Comparison of ENCODE assay signal across 7 mouse cellular contexts in genomic region chr12:86890796-86891301, GRCm38 (mm10). TPM values are rescaled to one million over a fixed set of nuclear protein-coding genes. Genes with fewer than 3 reads are reported as not detected.
A peak's percentile ranks its signal among the peaks of the same experiment; 100 is the strongest.
DNase-seq lines count a peak whose midpoint lies in the region; ATAC-seq lines count a peak whose summit lies in the region.

No protein-coding gene starts in this region.

- H3K27me3 ChIP-seq in embryonic facial prominence, embryonic 13.5 days: no peaks in the 10 kb centered on the region
- no peaks in the 10 kb centered on the region for H3K27me3 ChIP-seq in intestine, embryonic 15.5 days (replicated peaks)
- H3K27me3 ChIP-seq in midbrain, embryonic 13.5 days: no peaks in the 10 kb centered on the region

- ATAC-seq in embryonic facial prominence, embryonic 13.5 days (ENCODE audit: insufficient number of reproducible peaks, insufficient read depth, low FRiP score, low TSS enrichment, low read depth): no peak
- ATAC-seq in intestine, embryonic 15.5 days: no peak
- ATAC-seq in midbrain, embryonic 13.5 days: no peak

- 0 out of 2 replicates have a peak overlapping the region, but pooled peaks have one; percentile 32 for H3K9ac ChIP-seq in embryonic facial prominence, embryonic 13.5 days
- H3K9ac ChIP-seq in intestine, embryonic 15.5 days: no peak overlapping the region
- peak overlapping the region; percentile 69 for H3K9ac ChIP-seq in midbrain, embryonic 13.5 days (replicated peaks)

- H3K4me3 ChIP-seq in embryonic facial prominence, embryonic 13.5 days: no peak overlapping the region
- H3K4me3 ChIP-seq in intestine, embryonic 15.5 days (replicated peaks): no peak overlapping the region
- no peak overlapping the region for H3K4me3 ChIP-seq in midbrain, embryonic 13.5 days (replicated peaks)

- peak overlapping the region; percentile 99 for H3K27ac ChIP-seq in embryonic facial prominence, embryonic 13.5 days
- H3K27ac ChIP-seq in intestine, embryonic 15.5 days: peak overlapping the region; percentile 98
- H3K27ac ChIP-seq in midbrain, embryonic 13.5 days: peak overlapping the region; percentile 99

- peak overlapping the region; percentile 67; the same call in 1 of the 2 replicates for H3K4me2 ChIP-seq in embryonic facial prominence, embryonic 13.5 days
- H3K4me2 ChIP-seq in intestine, embryonic 15.5 days (replicated peaks): peak overlapping the region; percentile 29
- peak overlapping the region; percentile 67 for H3K4me2 ChIP-seq in midbrain, embryonic 13.5 days (replicated peaks)

- peak; percentile 61 to 74 for DNase-seq in lung, adult 18-20 months
- no peak for DNase-seq in lung, postnatal 25 days (ENCODE audit: low spot score)
- no peak for DNase-seq in gastrocnemius, adult 8-10 months (ENCODE audit: low spot score in 2 of 2)
- no peak for DNase-seq in adrenal gland, postnatal 4 days (ENCODE audit: low spot score in 2 of 2)

- no peaks in the 10 kb centered on the region for H3K9me3 ChIP-seq in embryonic facial prominence, embryonic 13.5 days
- H3K9me3 ChIP-seq in intestine, embryonic 15.5 days: no peaks in the 10 kb centered on the region
- H3K9me3 ChIP-seq in midbrain, embryonic 13.5 days: no peaks in the 10 kb centered on the region

- H3K4me1 ChIP-seq in embryonic facial prominence, embryonic 13.5 days: peaks cover 91% of the 10 kb centered on the region
- H3K4me1 ChIP-seq in intestine, embryonic 15.5 days (replicated peaks): peaks cover 79% of the 10 kb centered on the region
- H3K4me1 ChIP-seq in midbrain, embryonic 13.5 days (replicated peaks): peaks cover 94% of the 10 kb centered on the region

- H3K36me3 ChIP-seq in embryonic facial prominence, embryonic 13.5 days: no peaks in the 10 kb centered on the region
- no peaks in the 10 kb centered on the region for H3K36me3 ChIP-seq in intestine, embryonic 15.5 days
- H3K36me3 ChIP-seq in midbrain, embryonic 13.5 days: no peaks in the 10 kb centered on the region

- WGBS in embryonic facial prominence, embryonic 13.5 days: 30% methylated on average over 8 of the region's 8 CpGs
- WGBS in intestine, embryonic 15.5 days: 35% methylated on average over 8 of the region's 8 CpGs
- 17% methylated on average over 8 of the region's 8 CpGs for WGBS in midbrain, embryonic 13.5 days

RNA-seq across cellular contexts. Expression of gene Irf2bpl, which starts 6.3 kb away (rescaled TPM):
- polyA plus RNA-seq in embryonic facial prominence, embryonic 13.5 days (2015; fragmentation: Nextera tagmentation; extraction: Ambion mirVana): 36.5 and 37.7 TPM in 2 replicates
- polyA plus RNA-seq in intestine, embryonic 15.5 days (2015; fragmentation: Nextera tagmentation; extraction: Ambion mirVana): 19.6 and 22.4 TPM in 2 replicates
- polyA plus RNA-seq in midbrain, embryonic 13.5 days (2015; fragmentation: Nextera tagmentation; extraction: Ambion mirVana): 65.3 and 75.5 TPM in 2 replicates
- total RNA-seq in gastrocnemius, adult 8-10 months (2022): 10 to 100 TPM; 21.3 to 27.0 (median 22.9) TPM
- total RNA-seq in adrenal gland, postnatal 4 days (2021): 10 to 100 TPM; 78.0 to 81.7 TPM

RNA-seq across cellular contexts. Expression of gene Cipc, which starts 56.0 kb away (rescaled TPM):
- 24.3 TPM in 2 replicates for polyA plus RNA-seq in embryonic facial prominence, embryonic 13.5 days (2015; fragmentation: Nextera tagmentation; extraction: Ambion mirVana)
- polyA plus RNA-seq in intestine, embryonic 15.5 days (2015; fragmentation: Nextera tagmentation; extraction: Ambion mirVana): 10.6 TPM in 2 replicates
- 49.8 and 51.2 TPM in 2 replicates for polyA plus RNA-seq in midbrain, embryonic 13.5 days (2015; fragmentation: Nextera tagmentation; extraction: Ambion mirVana)
- total RNA-seq in gastrocnemius, adult 8-10 months (2022): 10 to 100 TPM; 34.5 to 38.7 (median 37.1) TPM
- total RNA-seq in adrenal gland, postnatal 4 days (2021): 10 to 100 TPM; 21.7 to 23.5 TPM

Comparison
In these comparisons a context has a peak if more than half of its experiments do, and no peak if none do; other contexts are left out.
1. DNase-seq: peak in lung, adult 18-20 months (2 of 2); none in lung, postnatal 25 days (single experiment), gastrocnemius, adult 8-10 months (0 of 2) and adrenal gland, postnatal 4 days (0 of 2).
2. Peak in every context shown above with its lines, with median percentiles within 50 percentile points of each other: H3K27ac ChIP-seq and H3K4me2 ChIP-seq.